Mouse (Mus musculus) monocyte, adult 2 months (primary cell): ENCODE measurements around the gene Otud7a.
"Not testable (repeated sequence)": the region's sequence is repeated elsewhere in the genome, so short reads cannot be mapped to it uniquely, and the experiment has no call there.

ENCODE experiments used
- DNase-seq, 2 experiments: peaks; one replicate each; pipeline ENCODE4 v3.0.0; 2022; ENCODE audit warnings: low spot score in 2 of 2, low read depth in 1 of 2

Gene Otud7a

GRCm38 (mm10) chr7:63556324-63556723, 111.8 kb downstream of the Otud7a start:
- DNase-seq: no peak

GRCm38 (mm10) chr7:63558918-63559317, 114.4 kb downstream of the Otud7a start:
- DNase-seq: no peak

- no peak for DNase-seq
Measured at GRCm38 (mm10) chr7:63559679-63560078, 115.1 kb downstream of the Otud7a start.

- no peak for DNase-seq
Measured at GRCm38 (mm10) chr7:63583310-63583709, 138.8 kb downstream of the Otud7a start.

- no peak for DNase-seq
Measured at GRCm38 (mm10) chr7:63586184-63586870, 141.8 kb downstream of the Otud7a start.

GRCm38 (mm10) chr7:63590305-63590704, 145.8 kb downstream of the Otud7a start:
- DNase-seq: no peak

GRCm38 (mm10) chr7:63591322-63591721, 146.8 kb downstream of the Otud7a start:
- DNase-seq: no peak

- DNase-seq: no peak
Measured at GRCm38 (mm10) chr7:63592061-63592460, 147.5 kb downstream of the Otud7a start.

GRCm38 (mm10) chr7:63604827-63605226, 160.3 kb downstream of the Otud7a start:
- DNase-seq: no peak

GRCm38 (mm10) chr7:63617018-63617417, 172.5 kb downstream of the Otud7a start:
- DNase-seq: no peak

GRCm38 (mm10) chr7:63620776-63621340, 176.3 kb downstream of the Otud7a start:
- no peak for DNase-seq

- no peak for DNase-seq
Measured at GRCm38 (mm10) chr7:63637651-63638050, 193.1 kb downstream of the Otud7a start.

GRCm38 (mm10) chr7:63644002-63644401, 199.5 kb downstream of the Otud7a start:
- no peak for DNase-seq

GRCm38 (mm10) chr7:63647136-63647535, 202.6 kb downstream of the Otud7a start:
- DNase-seq: no peak

- DNase-seq: no peak
Measured at GRCm38 (mm10) chr7:63660261-63660660, 215.7 kb downstream of the Otud7a start.

- DNase-seq: no peak
Measured at GRCm38 (mm10) chr7:63662757-63663156, 218.2 kb downstream of the Otud7a start.

- no peak for DNase-seq
Measured at GRCm38 (mm10) chr7:63665496-63665895, 220.9 kb downstream of the Otud7a start.

- no peak for DNase-seq
Measured at GRCm38 (mm10) chr7:63667986-63668741, 223.6 kb downstream of the Otud7a start.

GRCm38 (mm10) chr7:63668951-63669350, 224.4 kb downstream of the Otud7a start:
- DNase-seq: no peak

- not testable (repeated sequence) for DNase-seq
Measured at GRCm38 (mm10) chr7:63670911-63671310, 226.4 kb downstream of the Otud7a start.

- DNase-seq: no peak
Measured at GRCm38 (mm10) chr7:63671904-63672303, 227.4 kb downstream of the Otud7a start.

- DNase-seq: no peak
Measured at GRCm38 (mm10) chr7:63676631-63677030, 232.1 kb downstream of the Otud7a start.
